Mouse (Mus musculus) MEL (cell line): ENCODE data around the gene G430095P16Rik.

Experiments used
- CTCF ChIP-seq, 3 experiments: IDR thresholded peaks in 2 of 3; conservative IDR thresholded peaks in 1 of 3; 2 replicates each; pipeline ENCODE4 v1.5.1; 2011 to 2012; ENCODE audit warnings: low read length in 3 of 3, low read depth in 2 of 3, mild to moderate bottlenecking in 2 of 3, improper control_type of control experiment in 1 of 3, inconsistent platforms in 1 of 3, mixed read lengths in 1 of 3, moderate library complexity in 1 of 3; ENCODE audit not compliant: control insufficient read depth in 1 of 3, insufficient read depth in 1 of 3, poor library complexity in 1 of 3, severe bottlenecking in 1 of 3
- MYC ChIP-seq: IDR thresholded peaks from 2 replicates; pipeline ENCODE4 v1.6.1; 2011; ENCODE audit warnings: low read depth, mild to moderate bottlenecking, low read length, improper control_type of control experiment, moderate library complexity
- POLR2A ChIP-seq, 2 experiments: IDR thresholded peaks; 2 replicates each; pipeline ENCODE4 v1.6.1; 2011 to 2012; ENCODE audit warnings: low read length in 2 of 2, mild to moderate bottlenecking in 2 of 2, control low read depth in 1 of 2, improper control_type of control experiment in 1 of 2, low read depth in 1 of 2, moderate library complexity in 1 of 2; ENCODE audit not compliant: control insufficient read depth in 1 of 2, insufficient read depth in 1 of 2, poor library complexity in 1 of 2
- POLR2AphosphoS2 ChIP-seq: IDR thresholded peaks from 2 replicates; pipeline ENCODE4 v1.6.1; 2011; ENCODE audit warnings: low read length, improper control_type of control experiment
- RCOR1 ChIP-seq: IDR thresholded peaks from 2 replicates; pipeline ENCODE4 v1.6.1; 2012; ENCODE audit warnings: low read depth, mild to moderate bottlenecking, inconsistent platforms, low read length, improper control_type of control experiment
- ZKSCAN1 ChIP-seq: IDR thresholded peaks from 2 replicates; pipeline ENCODE4 v1.6.1; 2012; ENCODE audit warnings: low read depth, mild to moderate bottlenecking, inconsistent platforms, low read length, improper control_type of control experiment, moderate library complexity

GRCm38 (mm10) chr8:84771941-84772378 is 49.2 kb downstream of the G430095P16Rik start:
- no peak for TF ChIP-seq CTCF (IDR thresholded peaks at IDR 0.05 in 2 of 3, conservative IDR thresholded peaks at IDR 0.05 in 1 of 3; ENCODE audit: control insufficient read depth in 1 of 3, insufficient read depth in 1 of 3, low read depth in 2 of 3, low read length in 3 of 3, poor library complexity in 1 of 3, severe bottlenecking in 1 of 3)
- TF ChIP-seq ZKSCAN1: no peak
- TF ChIP-seq POLR2AphosphoS2: no peak
- TF ChIP-seq MYC: no peak
- TF ChIP-seq RCOR1: no peak
- no peak for TF ChIP-seq POLR2A (IDR thresholded peaks at IDR 0.05; ENCODE audit: control insufficient read depth in 1 of 2, insufficient read depth in 1 of 2, low read depth in 1 of 2, low read length in 2 of 2, poor library complexity in 1 of 2)
